Mouse (Mus musculus): ENCODE measurements at regions not wholly inside any gene's neighbourhood (a gene's known extent, or its start where the extent isn't known, plus 50 kb on each side); places are given as distances from the start of the nearest gene placed in this dataset.

- TF ChIP-seq CTCF (IDR thresholded peaks at IDR 0.05; ENCODE audit: low read depth): no peak
- no peak for TF ChIP-seq EP300 (IDR thresholded peaks at IDR 0.05; ENCODE audit: low read depth)
- Histone ChIP-seq H3K36me3 (replicated peaks; ENCODE audit: control insufficient read depth, insufficient read depth, low read length) (no peaks in the 10 kb centered on the region), H3K4me1 (ENCODE audit: control insufficient read depth, insufficient read depth) (no peaks in the 10 kb centered on the region), H3K9ac (replicated peaks; ENCODE audit: low read depth, low read length) (no peak overlapping the region), H3K27ac (ENCODE audit: low read depth) (no peak overlapping the region), H3K4me3 (ENCODE audit: low read depth, low read length) (no peak overlapping the region), H3K9me3 (replicated peaks; ENCODE audit: control insufficient read depth, low read length) (no peaks in the 10 kb centered on the region), H3K4me2 (ENCODE audit: low read depth, low read length) (no peak overlapping the region), H3K27me3 (ENCODE audit: control insufficient read depth, insufficient read depth, low read length) (no peaks in the 10 kb centered on the region)
- WGBS: 12% methylated on average over 2 of the region's 2 CpGs
- ATAC-seq (ENCODE audit: insufficient read depth, low read depth) (no peak), DNase-seq (ENCODE audit: low spot score) (no peak)
These were observed 273.0 kb downstream of the Bche start for GRCm38 (mm10) chr3:73435241-73435640.

GRCm38 (mm10) chr3:73434331-73434730 is 273.9 kb downstream of the Bche start:
- no peak overlapping the region for H3K4me3 ChIP-seq (ENCODE audit: low read depth, low read length)
- no peak overlapping the region for H3K4me2 ChIP-seq (ENCODE audit: low read depth, low read length)
- H3K9ac ChIP-seq (replicated peaks; ENCODE audit: low read depth, low read length): no peak overlapping the region
- DNase-seq (ENCODE audit: low spot score) (no peak), ATAC-seq (ENCODE audit: insufficient read depth, low read depth) (no peak)
- no peaks in the 10 kb centered on the region for H3K36me3 ChIP-seq (replicated peaks; ENCODE audit: control insufficient read depth, insufficient read depth, low read length)
- 49% methylated on average over 1 of the region's 1 CpGs for WGBS
- no peaks in the 10 kb centered on the region for H3K9me3 ChIP-seq (replicated peaks; ENCODE audit: control insufficient read depth, low read length)
- H3K27ac ChIP-seq (ENCODE audit: low read depth): no peak overlapping the region
- H3K4me1 ChIP-seq (ENCODE audit: control insufficient read depth, insufficient read depth): no peaks in the 10 kb centered on the region
- no peaks in the 10 kb centered on the region for H3K27me3 ChIP-seq (ENCODE audit: control insufficient read depth, insufficient read depth, low read length)
- TF ChIP-seq EP300 (IDR thresholded peaks at IDR 0.05; ENCODE audit: low read depth) (no peak), CTCF (IDR thresholded peaks at IDR 0.05; ENCODE audit: low read depth) (no peak)

GRCm38 (mm10) chr3:73409929-73410522 is 298.2 kb downstream of the Bche start:
- no peak overlapping the region for H3K9ac ChIP-seq (replicated peaks; ENCODE audit: low read depth, low read length)
- DNase-seq (ENCODE audit: low spot score): no peak
- no peaks in the 10 kb centered on the region for H3K27me3 ChIP-seq (ENCODE audit: control insufficient read depth, insufficient read depth, low read length)
- no peaks in the 10 kb centered on the region for H3K4me1 ChIP-seq (ENCODE audit: control insufficient read depth, insufficient read depth)
- no peak overlapping the region for H3K27ac ChIP-seq (ENCODE audit: low read depth)
- H3K9me3 ChIP-seq (replicated peaks; ENCODE audit: control insufficient read depth, low read length): no peaks in the 10 kb centered on the region
- no peak overlapping the region for H3K4me2 ChIP-seq (ENCODE audit: low read depth, low read length)
- no peak overlapping the region for H3K4me3 ChIP-seq (ENCODE audit: low read depth, low read length)
- TF ChIP-seq EP300 (IDR thresholded peaks at IDR 0.05; ENCODE audit: low read depth): no peak
- no peak for TF ChIP-seq CTCF (IDR thresholded peaks at IDR 0.05; ENCODE audit: low read depth)
- 70% methylated on average over 4 of the region's 4 CpGs for WGBS
- H3K36me3 ChIP-seq (replicated peaks; ENCODE audit: control insufficient read depth, insufficient read depth, low read length): no peaks in the 10 kb centered on the region
- ATAC-seq (ENCODE audit: insufficient read depth, low read depth): no peak

- WGBS: 43% methylated on average over 4 of the region's 4 CpGs
- no peak overlapping the region for H3K4me2 ChIP-seq (ENCODE audit: low read depth, low read length)
- H3K36me3 ChIP-seq (replicated peaks; ENCODE audit: control insufficient read depth, insufficient read depth, low read length): no peaks in the 10 kb centered on the region
- DNase-seq (ENCODE audit: low spot score) (no peak), ATAC-seq (ENCODE audit: insufficient read depth, low read depth) (no peak)
- H3K27ac ChIP-seq (ENCODE audit: low read depth): no peak overlapping the region
- no peaks in the 10 kb centered on the region for H3K27me3 ChIP-seq (ENCODE audit: control insufficient read depth, insufficient read depth, low read length)
- no peaks in the 10 kb centered on the region for H3K4me1 ChIP-seq (ENCODE audit: control insufficient read depth, insufficient read depth)
- H3K4me3 ChIP-seq (ENCODE audit: low read depth, low read length): no peak overlapping the region
- TF ChIP-seq EP300 (IDR thresholded peaks at IDR 0.05; ENCODE audit: low read depth) (no peak), CTCF (IDR thresholded peaks at IDR 0.05; ENCODE audit: low read depth) (peak; percentile 41)
- no peaks in the 10 kb centered on the region for H3K9me3 ChIP-seq (replicated peaks; ENCODE audit: control insufficient read depth, low read length)
- no peak overlapping the region for H3K9ac ChIP-seq (replicated peaks; ENCODE audit: low read depth, low read length)
These were observed 306.8 kb downstream of the Bche start for GRCm38 (mm10) chr3:73401395-73401794.

- no peaks in the 10 kb centered on the region for H3K27me3 ChIP-seq (ENCODE audit: control insufficient read depth, insufficient read depth, low read length)
- ATAC-seq (ENCODE audit: insufficient read depth, low read depth) (no peak; the same call in 1 of the 2 replicates), DNase-seq (ENCODE audit: low spot score) (no peak)
- H3K27ac ChIP-seq (ENCODE audit: low read depth): no peak overlapping the region
- WGBS: 19% methylated on average over 4 of the region's 4 CpGs
- H3K4me1 ChIP-seq (ENCODE audit: control insufficient read depth, insufficient read depth): peaks cover 12% of the 10 kb centered on the region; the same call in 1 of the 2 replicates
- no peak overlapping the region for H3K9ac ChIP-seq (replicated peaks; ENCODE audit: low read depth, low read length)
- no peak overlapping the region for H3K4me3 ChIP-seq (ENCODE audit: low read depth, low read length)
- H3K36me3 ChIP-seq (replicated peaks; ENCODE audit: control insufficient read depth, insufficient read depth, low read length): no peaks in the 10 kb centered on the region
- no peak for TF ChIP-seq CTCF (IDR thresholded peaks at IDR 0.05; ENCODE audit: low read depth)
- TF ChIP-seq EP300 (IDR thresholded peaks at IDR 0.05; ENCODE audit: low read depth): no peak
- H3K4me2 ChIP-seq (ENCODE audit: low read depth, low read length): 0 out of 2 replicates have a peak overlapping the region, but pooled peaks have one; percentile 0
- H3K9me3 ChIP-seq (replicated peaks; ENCODE audit: control insufficient read depth, low read length): no peaks in the 10 kb centered on the region
These were observed 312.4 kb downstream of the Bche start for GRCm38 (mm10) chr3:73395808-73396207.
